Mouse (Mus musculus): ENCODE data around the gene Cldn22.

GRCm38 (mm10) chr8:47787705-47788104 lies 36.6 kb upstream of the Cldn22 start:
- no peak for TF ChIP-seq TCF12 (IDR thresholded peaks at IDR 0.05; ENCODE audit: low read depth, low read length)
- TF ChIP-seq JUND (IDR thresholded peaks at IDR 0.05; ENCODE audit: low read depth, low read length), result no peak
- no peak for TF ChIP-seq BHLHE40 (IDR thresholded peaks at IDR 0.05; ENCODE audit: borderline replicate concordance, low read depth, low read length)
- TF ChIP-seq POLR2A (IDR thresholded peaks at IDR 0.05; ENCODE audit: control insufficient read depth in 1 of 2, insufficient read depth in 1 of 2, low read depth in 1 of 2, low read length in 2 of 2, poor library complexity in 1 of 2), result no peak

Data from MEL (cell line).